Mouse (Mus musculus): ENCODE results near the gene Kif2c.

GRCm38 (mm10) chr4:117133366-117133796 is 49.1 kb downstream of the Kif2c start:
- TF ChIP-seq CTCF (IDR thresholded peaks at IDR 0.05; ENCODE audit: extremely low read depth, insufficient read depth, low read length) (no peak), POLR2A (IDR thresholded peaks at IDR 0.05; ENCODE audit: extremely low read depth, insufficient read depth, low read length) (no peak)

Data from cortical plate, adult 2 months (tissue).